Mouse (Mus musculus) induced T-regulatory cell, adult 2 months (primary cell): ENCODE measurements around the gene Tap2.

Experiments
- DNase-seq: peaks from one replicate; pipeline ENCODE4 v3.0.0-alpha.2; 2012; ENCODE audit warnings: low read depth

Gene Tap2

GRCm38 (mm10) chr17:34196491-34196890 lies 6.8 kb upstream of the Tap2 start:
- peak; percentile 88 for DNase-seq

GRCm38 (mm10) chr17:34196941-34197894 lies 6.1 kb upstream of the Tap2 start, which contains the start of gene Psmb8:
TSS of gene Psmb8 (plus strand) at chr17:34197721.
- DNase-seq: peak; percentile 94

GRCm38 (mm10) chr17:34197904-34198520 lies 5.3 kb upstream of the Tap2 start:
- peak; percentile 93 for DNase-seq

GRCm38 (mm10) chr17:34198521-34198912 lies 4.8 kb upstream of the Tap2 start:
- no peak for DNase-seq

GRCm38 (mm10) chr17:34199050-34199619 lies 4.2 kb upstream of the Tap2 start:
- DNase-seq: no peak

GRCm38 (mm10) chr17:34200047-34200446 lies 3.3 kb upstream of the Tap2 start:
- DNase-seq: no peak

- DNase-seq: peak; percentile 67
These were observed 2.4 kb upstream of the Tap2 start for GRCm38 (mm10) chr17:34200772-34201505.

GRCm38 (mm10) chr17:34201506-34202055 lies 1.7 kb upstream of the Tap2 start:
- DNase-seq: peak; percentile 80

- no peak for DNase-seq
These were observed 426 bp upstream of the Tap2 start for GRCm38 (mm10) chr17:34202760-34203442.

- DNase-seq: peak; percentile 96
These were observed 1.1 kb downstream of the Tap2 start for GRCm38 (mm10) chr17:34204303-34205010.

GRCm38 (mm10) chr17:34205021-34205745 lies 1.9 kb downstream of the Tap2 start:
- DNase-seq: peak; percentile 64

- peak; percentile 85 for DNase-seq
These were observed 2.4 kb downstream of the Tap2 start for GRCm38 (mm10) chr17:34205746-34206176.

- DNase-seq: no peak
These were observed 3.4 kb downstream of the Tap2 start for GRCm38 (mm10) chr17:34206731-34207130.

- DNase-seq: peak; percentile 77
These were observed 4.1 kb downstream of the Tap2 start for GRCm38 (mm10) chr17:34207456-34207855.

GRCm38 (mm10) chr17:34207866-34208265 lies 4.5 kb downstream of the Tap2 start:
- no peak for DNase-seq

- no peak for DNase-seq
These were observed 5.1 kb downstream of the Tap2 start for GRCm38 (mm10) chr17:34208421-34208820.

- peak; percentile 63 for DNase-seq
These were observed 6.4 kb downstream of the Tap2 start for GRCm38 (mm10) chr17:34209680-34210079.

GRCm38 (mm10) chr17:34210599-34210998 lies 7.3 kb downstream of the Tap2 start:
- peak; percentile 84 for DNase-seq

GRCm38 (mm10) chr17:34211746-34212365 lies 8.5 kb downstream of the Tap2 start:
- DNase-seq: peak; percentile 71
